In the genomic region with DNA sequence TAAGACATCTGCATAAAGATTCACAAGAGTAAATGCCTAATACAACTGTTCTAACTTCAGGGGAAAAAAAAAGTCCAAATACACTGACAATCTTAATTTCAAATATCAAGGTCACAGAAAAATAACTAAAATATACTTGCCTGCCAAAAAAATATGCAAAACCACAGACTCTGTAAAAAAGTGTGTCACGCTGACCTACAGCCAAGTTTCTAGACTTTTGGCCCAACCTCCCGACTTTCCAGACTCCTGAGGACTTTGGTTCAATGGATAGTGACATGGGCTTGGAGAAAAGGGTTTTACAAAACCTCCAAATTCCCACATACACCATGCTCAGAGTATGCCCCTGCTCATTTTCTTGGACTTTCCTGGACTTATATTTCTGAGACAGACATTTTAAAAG, we compare ENCODE assay signal across 13 mouse cellular contexts. TPM values are rescaled to one million over a fixed set of nuclear protein-coding genes. Genes with fewer than 3 reads are reported as not detected.
A peak's percentile ranks its signal among the peaks of the same experiment; 100 is the strongest.
DNase-seq lines count a peak whose midpoint lies in the region; ATAC-seq and TF ChIP-seq lines count a peak whose summit lies in the region.
"Had no signal": no experiment of that assay in that cellular context is flagged by ENCODE, and none has a peak within 500 bp of the region (broad histone marks: within the 10 kb centered on the region; RNA-seq: fewer than 3 reads in every experiment).

No protein-coding gene starts in this region.

- peaks cover 6% of the 10 kb centered on the region for H3K36me3 ChIP-seq in intestine, postnatal 0 days (ENCODE audit: control insufficient read depth, insufficient read depth)
- 0 out of 2 replicates have a peak, but pooled peaks cover 8% of the 10 kb centered on the region for H3K36me3 ChIP-seq in intestine, embryonic 15.5 days
- 0 out of 2 replicates have a peak, but pooled peaks cover 6% of the 10 kb centered on the region for H3K36me3 ChIP-seq in midbrain, embryonic 15.5 days (replicated peaks)
- peaks cover 4% of the 10 kb centered on the region; the same call in 1 of the 2 replicates for H3K36me3 ChIP-seq in midbrain, embryonic 11.5 days (ENCODE audit: control insufficient read depth, insufficient read depth, low read length)

- peak overlapping the region; percentile 29; the same call in 1 of the 2 replicates for H3K27ac ChIP-seq in intestine, postnatal 0 days (ENCODE audit: low read depth, low read length)
- H3K27ac ChIP-seq in intestine, embryonic 15.5 days: no peak overlapping the region
- no peak overlapping the region for H3K27ac ChIP-seq in midbrain, embryonic 15.5 days
- no peak overlapping the region for H3K27ac ChIP-seq in midbrain, embryonic 11.5 days (ENCODE audit: low read depth, low read length)
- H3K27ac ChIP-seq: embryonic facial prominence, embryonic 13.5 days; hindbrain, embryonic 12.5 days; liver, embryonic 14.5 days; macrophage had no signal

- H3K4me3 ChIP-seq in intestine, postnatal 0 days (ENCODE audit: low read depth, low read length): no peak overlapping the region
- no peak overlapping the region for H3K4me3 ChIP-seq in intestine, embryonic 15.5 days (replicated peaks)
- H3K4me3 ChIP-seq in midbrain, embryonic 15.5 days: no peak overlapping the region
- no peak overlapping the region for H3K4me3 ChIP-seq in midbrain, embryonic 11.5 days (ENCODE audit: low read depth, low read length)
- H3K4me3 ChIP-seq: embryonic facial prominence, embryonic 13.5 days; hindbrain, embryonic 12.5 days had no signal

- ATAC-seq in intestine, postnatal 0 days: no peak
- no peak for ATAC-seq in intestine, embryonic 15.5 days
- ATAC-seq in midbrain, embryonic 15.5 days (replicated peaks): no peak
- ATAC-seq in midbrain, embryonic 11.5 days (ENCODE audit: low FRiP score): no peak
- ATAC-seq: forebrain, embryonic 14.5 days had no signal

- no peaks in the 10 kb centered on the region for H3K27me3 ChIP-seq in intestine, postnatal 0 days (replicated peaks; ENCODE audit: control insufficient read depth, insufficient read depth, low read length)
- no peaks in the 10 kb centered on the region for H3K27me3 ChIP-seq in intestine, embryonic 15.5 days (replicated peaks)
- no peaks in the 10 kb centered on the region for H3K27me3 ChIP-seq in midbrain, embryonic 15.5 days (replicated peaks)
- no peaks in the 10 kb centered on the region for H3K27me3 ChIP-seq in midbrain, embryonic 11.5 days (ENCODE audit: control insufficient read depth, insufficient read depth, low read length)
- H3K27me3 ChIP-seq: embryonic facial prominence, embryonic 13.5 days; hindbrain, embryonic 12.5 days had no signal

- 65% methylated on average over 2 of the region's 2 CpGs for WGBS in intestine, postnatal 0 days
- 82% methylated on average over 2 of the region's 2 CpGs for WGBS in intestine, embryonic 15.5 days
- 79% methylated on average over 2 of the region's 2 CpGs for WGBS in midbrain, embryonic 15.5 days
- 88% methylated on average over 2 of the region's 2 CpGs for WGBS in midbrain, embryonic 11.5 days

- H3K9ac ChIP-seq in intestine, postnatal 0 days (ENCODE audit: low read depth, low read length): no peak overlapping the region
- H3K9ac ChIP-seq in intestine, embryonic 15.5 days: no peak overlapping the region
- H3K9ac ChIP-seq in midbrain, embryonic 15.5 days: no peak overlapping the region
- no peak overlapping the region for H3K9ac ChIP-seq in midbrain, embryonic 11.5 days (ENCODE audit: low read length)
- H3K9ac ChIP-seq: embryonic facial prominence, embryonic 13.5 days; hindbrain, embryonic 12.5 days had no signal

- no peak for TF ChIP-seq CTCF in intestine, postnatal 0 days (IDR thresholded peaks at IDR 0.05; ENCODE audit: low read depth)

- no peaks in the 10 kb centered on the region for H3K9me3 ChIP-seq in intestine, postnatal 0 days (ENCODE audit: control insufficient read depth)
- H3K9me3 ChIP-seq in intestine, embryonic 15.5 days: no peaks in the 10 kb centered on the region
- no peaks in the 10 kb centered on the region for H3K9me3 ChIP-seq in midbrain, embryonic 15.5 days
- H3K9me3 ChIP-seq in midbrain, embryonic 11.5 days (ENCODE audit: control insufficient read depth, low read length): no peaks in the 10 kb centered on the region
- H3K9me3 ChIP-seq: embryonic facial prominence, embryonic 13.5 days; hindbrain, embryonic 12.5 days had no signal

- peaks cover 7% of the 10 kb centered on the region for H3K4me1 ChIP-seq in intestine, postnatal 0 days (replicated peaks; ENCODE audit: control insufficient read depth, insufficient read depth, low read length)
- peaks cover 15% of the 10 kb centered on the region for H3K4me1 ChIP-seq in intestine, embryonic 15.5 days (replicated peaks)
- peaks cover 52% of the 10 kb centered on the region for H3K4me1 ChIP-seq in midbrain, embryonic 15.5 days
- peaks cover 26% of the 10 kb centered on the region for H3K4me1 ChIP-seq in midbrain, embryonic 11.5 days (ENCODE audit: control insufficient read depth, insufficient read depth, low read length)

- H3K4me2 ChIP-seq in intestine, postnatal 0 days (replicated peaks; ENCODE audit: low read depth): no peak overlapping the region; the same call in 1 of the 2 replicates
- no peak overlapping the region for H3K4me2 ChIP-seq in intestine, embryonic 15.5 days (replicated peaks)
- peak overlapping the region; percentile 25 for H3K4me2 ChIP-seq in midbrain, embryonic 15.5 days
- H3K4me2 ChIP-seq in midbrain, embryonic 11.5 days: no peak overlapping the region
- H3K4me2 ChIP-seq: embryonic facial prominence, embryonic 13.5 days; hindbrain, embryonic 12.5 days had no signal

- no peak for DNase-seq in midbrain, embryonic 11.5 days (ENCODE audit: low spot score, missing footprints)
- DNase-seq in adrenal gland, postnatal 10 days: peak; percentile 57
- peak; percentile 32 to 51 for DNase-seq in kidney, postnatal 36 days
- DNase-seq in frontal cortex, postnatal 36 days (ENCODE audit: low spot score in 2 of 2): no peak
- DNase-seq: gastrocnemius, postnatal 14 days had no signal

RNA-seq across cellular contexts. Expression of a gene that starts 7.2 kb away (rescaled TPM):
- 21.6 and 25.1 TPM in 2 replicates for polyA plus RNA-seq in intestine, postnatal 0 days (2015; fragmentation: Nextera tagmentation; extraction: Ambion mirVana)
- polyA plus RNA-seq in intestine, embryonic 15.5 days (2015; fragmentation: Nextera tagmentation; extraction: Ambion mirVana): 26.6 and 28.8 TPM in 2 replicates
- 11.3 and 11.4 TPM in 2 replicates for polyA plus RNA-seq in midbrain, embryonic 15.5 days (2015; fragmentation: Nextera tagmentation; extraction: Ambion mirVana)
- polyA plus RNA-seq in midbrain, embryonic 11.5 days (2014; fragmentation: Nextera tagmentation; extraction: Ambion mirVana): 12.8 and 13.7 TPM in 2 replicates
- total RNA-seq in adrenal gland, postnatal 10 days (2021): 10 to 100 TPM; 62.7 to 71.0 TPM

RNA-seq across cellular contexts. Expression of a gene that starts 24.3 kb away (rescaled TPM):
- polyA plus RNA-seq in intestine, postnatal 0 days (2015; fragmentation: Nextera tagmentation; extraction: Ambion mirVana): 343 and 346 TPM in 2 replicates
- 424 and 429 TPM in 2 replicates for polyA plus RNA-seq in intestine, embryonic 15.5 days (2015; fragmentation: Nextera tagmentation; extraction: Ambion mirVana)
- 250 and 290 TPM in 2 replicates for polyA plus RNA-seq in midbrain, embryonic 15.5 days (2015; fragmentation: Nextera tagmentation; extraction: Ambion mirVana)
- polyA plus RNA-seq in midbrain, embryonic 11.5 days (2014; fragmentation: Nextera tagmentation; extraction: Ambion mirVana): 966 and 1,015 TPM in 2 replicates
- 10 to 100 TPM; 84.9 to 92.0 TPM for total RNA-seq in adrenal gland, postnatal 10 days (2021)

RNA-seq across cellular contexts. Expression of a gene that starts 52.2 kb away (rescaled TPM):
- 0.87 and 0.95 TPM in 2 replicates for polyA plus RNA-seq in intestine, postnatal 0 days (2015; fragmentation: Nextera tagmentation; extraction: Ambion mirVana)
- 1.8 and 1.9 TPM in 2 replicates for polyA plus RNA-seq in intestine, embryonic 15.5 days (2015; fragmentation: Nextera tagmentation; extraction: Ambion mirVana)
- polyA plus RNA-seq in midbrain, embryonic 15.5 days (2015; fragmentation: Nextera tagmentation; extraction: Ambion mirVana): 0.23 and 0.54 TPM in 2 replicates
- 0.46 and 0.92 TPM in 2 replicates for polyA plus RNA-seq in midbrain, embryonic 11.5 days (2014; fragmentation: Nextera tagmentation; extraction: Ambion mirVana)
- total RNA-seq in adrenal gland, postnatal 10 days (2021): 1 to 10 TPM; 6.3 to 6.5 TPM

RNA-seq across cellular contexts. Expression of a gene that starts 53.3 kb away (rescaled TPM):
- 3,711 and 4,178 TPM in 2 replicates for polyA plus RNA-seq in intestine, postnatal 0 days (2015; fragmentation: Nextera tagmentation; extraction: Ambion mirVana)
- polyA plus RNA-seq in intestine, embryonic 15.5 days (2015; fragmentation: Nextera tagmentation; extraction: Ambion mirVana): 5,895 and 6,298 TPM in 2 replicates
- 3,416 and 3,418 TPM in 2 replicates for polyA plus RNA-seq in midbrain, embryonic 15.5 days (2015; fragmentation: Nextera tagmentation; extraction: Ambion mirVana)
- polyA plus RNA-seq in midbrain, embryonic 11.5 days (2014; fragmentation: Nextera tagmentation; extraction: Ambion mirVana): 5,393 and 5,428 TPM in 2 replicates
- total RNA-seq in adrenal gland, postnatal 10 days (2021): 1,000 to 10,000 TPM; 1,588 to 1,631 TPM

Comparison
In these comparisons a context has a peak if more than half of its experiments do, and no peak if none do; other contexts are left out.
1. DNase-seq: peak in adrenal gland, postnatal 10 days (single experiment) and kidney, postnatal 36 days (2 of 2); none in midbrain, embryonic 11.5 days (single experiment) and frontal cortex, postnatal 36 days (0 of 2).